Mouse (Mus musculus): ENCODE results near the gene Smco4.
"Not testable (repeated sequence)": the region's sequence is repeated elsewhere in the genome, so short reads cannot be mapped to it uniquely, and the experiment has no call there.

Smco4 gene

DNA sequence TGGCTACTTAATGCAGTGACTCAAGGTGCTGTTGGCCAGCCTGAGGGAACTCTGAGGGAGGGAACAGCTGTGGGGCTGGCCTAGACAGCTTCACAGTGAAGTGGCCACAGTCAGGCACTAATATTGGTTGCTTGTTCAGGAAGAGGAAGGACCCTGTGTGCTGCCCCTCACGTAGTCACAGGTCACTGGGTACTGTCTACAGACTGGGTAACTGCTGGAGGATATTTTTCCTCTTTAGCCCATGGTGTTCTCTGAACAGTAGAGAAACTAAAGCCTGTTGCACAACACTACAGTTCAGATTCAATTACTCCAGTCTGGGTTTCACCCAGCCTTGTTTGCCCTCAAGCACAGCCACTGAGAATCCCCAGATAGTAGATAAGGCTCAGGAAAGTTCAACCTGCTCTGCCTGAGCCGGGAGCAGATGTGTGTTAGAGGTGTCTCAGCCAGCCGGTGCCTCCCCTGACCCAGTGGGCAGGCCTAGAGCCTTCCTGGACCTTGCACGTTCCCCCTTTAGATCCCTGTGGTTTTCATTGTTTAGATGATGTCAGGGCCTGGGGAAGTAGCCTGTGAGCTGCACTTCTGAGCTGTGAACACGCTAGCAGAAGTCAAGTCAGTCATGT is 48.6 kb downstream of the Smco4 start:
- no peak for DNase-seq

DNA sequence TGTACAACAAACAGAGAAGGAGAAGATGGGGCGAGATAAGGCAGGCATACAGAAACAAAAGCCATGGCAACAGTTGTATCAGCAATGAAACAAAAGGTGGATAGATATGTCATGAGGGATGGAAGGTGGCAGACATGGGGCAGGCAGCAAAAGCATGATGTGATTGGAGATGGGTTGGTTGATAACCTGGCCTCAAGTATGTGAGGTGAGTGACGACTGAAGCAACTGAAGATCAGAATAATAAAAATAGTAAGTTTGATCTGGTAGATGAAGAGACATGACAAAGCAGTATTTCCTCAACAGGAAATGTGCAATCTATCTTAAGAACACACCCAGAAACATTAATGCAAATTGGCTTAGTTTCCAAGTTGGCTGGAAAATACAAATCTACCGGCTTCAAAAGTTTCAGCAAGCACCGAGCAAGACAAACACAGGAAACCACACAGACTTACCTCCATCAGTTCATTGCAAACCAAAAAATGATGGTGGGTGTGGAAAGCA is 57.3 kb downstream of the Smco4 start:
- no peak for DNase-seq

DNA sequence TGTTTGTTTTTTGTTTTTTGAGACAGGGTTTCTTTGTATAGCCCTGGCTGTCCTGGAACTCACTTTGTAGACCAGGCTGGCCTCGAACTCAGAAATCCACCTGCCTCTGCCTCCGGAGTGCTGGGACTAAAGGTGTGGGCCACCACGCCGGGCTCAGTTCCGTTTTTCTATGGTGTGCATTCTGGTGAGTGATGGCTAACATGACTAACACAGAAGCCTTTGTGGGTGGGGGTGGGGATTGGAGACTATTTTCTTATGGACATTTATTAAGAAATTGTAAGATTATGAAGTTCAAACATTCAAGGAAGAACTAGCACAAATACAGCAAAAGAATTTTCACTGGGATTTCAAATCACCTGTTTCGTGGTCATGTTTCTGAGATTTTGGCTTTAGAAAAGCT is 57.8 kb downstream of the Smco4 start:
- DNase-seq = not testable (repeated sequence)

DNA sequence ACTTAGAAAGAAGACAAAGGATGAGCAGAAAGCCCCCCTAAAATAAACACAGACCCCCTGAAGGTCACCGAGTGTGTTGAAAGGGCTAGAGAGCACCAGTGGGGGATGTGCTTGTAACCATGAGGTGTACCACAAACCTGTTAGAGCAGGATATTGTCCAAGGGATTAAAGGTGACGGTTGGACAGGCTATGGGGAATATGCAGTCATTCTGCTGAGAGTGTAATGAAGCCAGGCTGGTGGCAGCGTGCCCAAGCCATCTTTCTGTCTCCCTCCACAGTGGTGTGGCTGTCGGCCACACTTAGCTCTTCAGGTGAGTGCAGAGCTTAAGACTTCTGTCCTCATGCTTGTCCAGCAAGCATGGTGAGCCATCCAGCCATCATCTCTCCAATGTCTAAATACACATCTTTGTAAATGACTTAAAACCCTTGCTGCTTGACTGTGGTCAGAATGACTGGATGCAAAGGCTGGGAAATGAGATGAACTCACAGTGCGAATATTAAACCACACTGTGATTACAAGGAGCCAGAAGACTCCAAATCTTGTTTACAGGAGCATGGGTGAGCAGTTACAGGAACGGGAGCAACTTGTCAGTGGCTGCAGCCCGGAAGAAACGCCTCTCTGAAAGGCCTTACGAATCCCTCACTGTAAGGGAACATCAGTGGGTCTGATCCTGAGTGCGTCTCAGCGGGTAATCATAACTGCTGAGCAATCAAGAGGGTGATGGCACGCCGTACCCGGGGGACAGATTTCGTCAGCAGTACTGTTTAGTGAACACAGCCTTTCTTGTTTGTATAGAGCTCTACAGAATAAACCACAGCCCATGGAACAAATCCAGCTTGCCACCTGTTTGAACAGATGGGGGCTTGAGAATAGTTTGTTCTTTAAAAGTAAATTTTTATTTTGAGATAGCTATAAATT is 59.0 kb downstream of the Smco4 start:
- DNase-seq = no peak

DNA sequence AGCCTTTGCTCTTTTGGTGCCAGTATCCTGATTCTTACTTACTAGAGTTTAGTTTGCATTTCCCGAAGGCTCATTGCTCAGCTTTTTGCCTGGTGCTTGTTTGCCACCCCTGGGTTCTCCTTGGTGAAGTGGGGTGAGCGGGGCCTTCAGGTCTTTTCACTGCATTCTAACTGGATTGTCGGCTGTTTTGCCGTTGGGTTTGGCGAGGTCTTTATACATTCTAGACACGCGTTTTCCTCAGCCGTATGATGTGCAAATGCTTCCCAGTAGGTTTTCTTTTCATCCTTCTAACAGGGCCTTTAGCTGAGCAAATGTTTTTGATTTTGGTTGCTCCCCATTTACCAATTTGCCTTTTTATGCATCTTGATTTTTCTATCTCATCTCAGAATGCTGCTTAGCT is 60.1 kb downstream of the Smco4 start:
- DNase-seq = no peak

DNA sequence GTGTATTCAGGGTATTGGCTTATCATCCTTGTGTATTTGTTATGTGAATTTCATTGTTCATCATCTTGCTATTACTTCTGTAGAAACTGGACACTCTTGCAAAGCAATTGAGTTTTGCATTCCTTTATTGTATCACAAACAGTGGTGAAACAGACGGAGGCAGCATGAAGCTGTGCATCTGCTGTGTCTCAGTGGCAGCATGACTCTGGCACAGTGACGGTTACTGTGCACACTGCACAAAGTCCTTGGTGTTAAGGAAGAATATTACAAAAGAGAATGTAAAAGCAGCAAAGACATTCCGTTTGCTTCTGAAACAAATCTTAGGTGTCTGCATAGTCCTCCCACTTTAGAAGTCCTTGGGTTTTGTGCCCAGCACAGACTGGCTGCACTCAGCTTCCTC is 67.2 kb downstream of the Smco4 start:
- DNase-seq = no peak

DNA sequence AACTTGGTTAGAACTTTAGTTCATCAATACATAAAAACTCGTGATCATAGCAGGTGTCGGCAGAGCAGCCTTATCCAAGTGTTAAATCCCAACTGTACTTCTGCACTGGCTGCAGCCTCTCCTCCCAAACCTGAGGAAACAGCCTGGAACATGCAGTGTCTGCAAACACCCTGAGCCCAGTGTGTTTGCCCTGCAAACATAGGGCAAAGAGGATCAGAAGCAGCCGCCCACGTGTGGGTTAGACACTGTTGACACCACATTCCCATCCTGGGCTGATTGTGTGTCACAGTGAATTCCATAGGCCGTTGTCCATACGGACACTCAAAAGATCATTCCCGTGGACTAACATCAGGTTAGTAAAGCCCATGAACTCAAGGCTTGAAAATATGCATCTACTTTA is 69.1 kb downstream of the Smco4 start:
- DNase-seq = no peak

DNA sequence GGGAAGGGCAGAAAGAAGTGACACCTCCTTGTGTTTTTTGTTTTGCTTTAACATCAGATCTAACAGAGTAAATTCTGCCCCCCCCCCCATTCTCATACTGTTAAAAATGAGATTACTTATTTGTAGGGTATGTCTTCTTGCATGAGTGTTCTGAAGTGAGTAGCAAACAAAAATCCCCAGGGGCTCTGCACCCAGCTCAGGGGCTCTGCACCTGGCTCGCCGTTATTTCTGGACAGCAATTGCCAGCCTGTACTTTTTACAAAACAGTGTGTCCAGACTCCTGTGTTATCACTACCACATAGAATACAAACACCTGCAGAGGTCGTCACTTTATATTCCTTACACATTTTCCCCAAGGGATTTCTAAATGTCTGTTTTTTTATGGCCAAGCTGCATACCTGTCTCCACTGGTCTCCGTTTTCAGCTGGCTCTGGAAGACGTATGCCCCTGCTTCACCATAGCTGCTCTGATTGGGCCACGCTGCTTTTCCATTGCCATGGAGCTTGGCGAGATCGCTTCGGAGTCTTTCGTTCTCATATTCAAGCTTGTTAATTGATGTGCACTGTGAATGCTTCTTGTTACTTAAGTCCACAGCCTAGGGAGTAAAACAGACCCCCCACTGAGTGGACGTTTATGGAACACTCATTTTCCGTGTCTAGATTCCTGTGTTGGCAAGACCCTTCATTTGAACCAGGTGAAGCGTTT is 81.7 kb downstream of the Smco4 start:
- no peak for DNase-seq

DNA sequence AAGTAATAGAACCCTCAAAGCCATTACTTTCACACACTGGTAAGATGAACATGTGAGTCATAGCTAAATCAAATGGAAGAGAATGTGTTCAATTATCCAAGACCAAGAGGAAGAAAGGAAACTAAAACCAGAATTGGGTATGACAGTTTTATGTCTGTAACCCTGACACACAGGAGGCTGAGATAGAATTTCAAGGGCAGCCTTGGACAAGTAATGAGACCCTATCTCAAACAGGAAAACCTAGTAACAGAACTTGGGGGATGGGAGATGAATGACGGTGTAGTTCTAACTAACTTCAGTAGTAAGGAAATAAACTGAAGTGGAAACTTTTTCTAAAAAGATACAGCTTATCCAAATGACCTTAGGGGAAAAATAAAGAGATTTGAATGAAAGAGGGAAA is 85.2 kb downstream of the Smco4 start:
- DNase-seq = no peak

DNA sequence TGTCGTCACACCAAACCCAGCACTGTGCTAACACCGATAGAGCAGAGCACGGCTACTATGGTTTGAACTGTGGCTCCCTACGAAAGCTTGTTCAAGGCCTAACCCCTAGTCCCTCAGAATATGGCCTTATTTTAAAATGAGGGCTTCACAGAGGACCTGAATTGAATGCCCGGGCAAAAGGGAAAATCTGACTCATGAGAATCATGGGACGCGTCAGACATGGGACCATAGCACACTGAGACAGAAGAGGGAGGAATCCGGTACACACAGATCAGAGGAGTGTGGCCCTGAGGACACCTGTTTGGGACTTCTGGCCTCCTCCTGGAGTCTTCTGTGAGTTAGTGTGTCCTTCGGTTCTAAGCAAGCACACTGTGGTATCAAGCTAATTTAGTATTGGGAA is 85.7 kb downstream of the Smco4 start:
- DNase-seq = no peak

DNA sequence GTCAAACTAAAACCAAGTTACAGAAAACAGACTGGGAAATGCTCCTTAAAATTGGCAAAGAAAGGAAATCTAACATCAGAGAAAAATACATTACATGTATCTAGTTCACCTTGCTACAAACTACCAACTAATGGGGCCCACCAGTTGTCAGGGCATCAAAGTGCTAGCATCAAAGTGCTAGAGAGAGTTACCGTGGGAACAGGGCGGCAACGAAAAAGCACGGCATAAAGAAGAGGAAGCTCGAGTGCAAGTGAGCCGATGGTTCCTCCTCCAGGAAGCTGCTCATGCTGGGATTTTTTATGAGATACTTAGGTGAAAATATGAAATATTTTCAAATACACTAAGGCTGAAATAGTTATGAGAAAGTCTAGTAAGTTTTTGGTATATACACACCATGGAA is 86.9 kb downstream of the Smco4 start:
- no peak for DNase-seq

DNA sequence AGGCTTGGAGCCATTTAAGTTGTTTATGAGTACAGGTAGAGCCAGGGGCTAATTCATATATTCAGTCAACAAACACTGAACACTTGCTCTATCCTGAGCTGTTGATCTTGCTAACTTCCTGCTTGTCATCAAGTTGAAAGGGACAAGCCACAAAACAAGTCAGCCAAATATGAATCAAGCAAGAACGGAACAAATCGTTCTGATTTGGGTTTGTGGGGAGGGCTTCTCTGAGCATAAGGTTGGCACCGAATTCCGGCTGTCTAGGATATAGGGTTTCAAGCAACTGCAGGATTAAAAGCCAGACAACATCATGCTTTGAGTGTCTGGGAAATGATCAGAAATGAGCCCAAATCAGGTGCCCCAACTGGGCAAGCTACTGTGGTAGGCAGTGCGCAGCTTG is 88.8 kb downstream of the Smco4 start:
- no peak for DNase-seq

DNA sequence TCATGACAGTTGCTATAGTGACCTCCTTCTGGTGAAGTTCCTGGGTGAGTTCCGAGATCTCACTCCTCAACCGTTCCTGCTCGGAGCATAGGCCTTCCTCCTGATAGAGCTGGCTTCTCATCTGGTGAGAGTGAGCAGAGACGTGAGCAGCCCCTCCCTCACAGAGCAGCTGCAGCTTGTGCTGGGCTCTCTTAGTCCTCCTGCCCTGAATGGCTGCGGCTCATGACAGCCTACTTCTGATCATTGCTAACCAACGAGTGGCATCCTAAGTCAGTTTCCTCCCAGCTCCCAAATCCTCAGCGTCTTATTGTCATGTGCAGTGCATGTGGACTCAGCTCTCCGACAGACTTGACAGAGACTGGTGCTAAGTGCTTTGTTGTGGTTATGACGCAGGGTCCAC is 91.0 kb downstream of the Smco4 start:
- no peak for DNase-seq

DNA sequence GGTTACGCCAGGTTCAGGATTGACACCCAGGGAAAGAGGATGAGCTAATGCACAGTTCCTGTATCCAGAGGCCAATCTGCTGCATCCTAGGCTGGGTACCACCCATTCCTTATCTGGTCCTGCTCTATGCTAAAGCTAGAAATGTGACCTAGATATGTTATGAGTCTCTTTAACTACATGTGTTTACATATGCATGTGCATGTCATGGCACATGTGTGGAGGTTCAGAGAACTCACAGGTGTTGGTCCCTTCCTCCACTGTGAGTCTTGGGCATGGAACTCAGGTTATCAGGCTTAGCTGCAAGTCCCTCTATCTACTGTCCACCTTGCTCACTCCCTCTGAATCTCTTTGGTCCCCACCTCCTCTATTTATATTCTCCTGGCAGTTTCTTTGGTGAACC is 92.7 kb downstream of the Smco4 start:
- no peak for DNase-seq

DNA sequence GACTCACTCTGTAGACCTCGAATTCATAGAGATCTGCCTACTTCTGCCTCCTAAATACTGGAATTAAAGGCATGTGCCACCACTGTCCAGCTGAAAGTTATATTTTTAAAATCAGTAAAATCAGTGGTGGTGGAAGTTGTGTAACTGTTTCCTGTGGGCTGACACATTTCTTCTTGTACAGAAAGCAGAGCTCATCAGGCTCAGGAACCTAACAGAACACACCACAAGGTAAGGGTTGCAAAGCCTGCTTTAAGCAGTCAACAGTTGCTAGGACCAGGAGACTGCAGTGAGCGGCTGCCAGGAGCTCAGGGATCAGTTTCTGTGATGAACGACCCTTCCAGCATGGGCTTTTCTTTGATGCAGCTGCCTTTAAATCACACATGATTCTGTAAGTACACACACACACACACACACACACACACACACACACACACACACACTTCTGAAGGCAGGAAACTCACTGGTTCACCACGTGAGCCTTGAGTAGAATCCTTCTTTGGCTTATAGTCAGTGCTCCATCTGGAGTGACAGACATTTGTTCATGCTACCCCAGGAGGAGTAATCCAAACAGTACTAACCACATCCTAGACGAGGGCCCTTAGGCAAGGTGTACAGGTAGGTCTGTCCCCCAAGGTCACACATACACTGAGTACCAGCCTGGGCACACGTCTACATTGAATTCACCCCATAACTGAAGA is 94.1 kb downstream of the Smco4 start:
- DNase-seq = no peak

DNA sequence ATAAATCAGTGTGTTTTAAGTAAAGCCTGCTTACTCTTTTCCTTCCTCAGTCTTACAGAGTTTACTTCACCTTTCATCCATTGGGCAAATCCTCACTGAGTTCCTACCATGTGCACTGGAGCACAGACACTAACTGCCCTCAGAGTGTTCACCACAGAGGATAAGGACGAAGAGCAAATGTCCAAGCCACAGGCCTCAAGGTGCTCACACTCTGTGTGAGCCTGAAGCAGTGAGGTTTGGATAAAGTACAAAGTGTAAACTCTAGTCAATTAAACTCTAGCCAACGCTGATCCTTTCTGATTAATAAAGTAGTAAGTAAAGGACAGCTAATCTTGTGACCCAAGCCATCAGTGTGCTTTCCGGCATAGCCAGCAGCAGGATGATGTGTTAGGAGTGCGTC is 100.9 kb downstream of the Smco4 start:
- DNase-seq = peak; percentile 9 to 45

Data from kidney, postnatal 25 days (tissue).